Mouse (Mus musculus): ENCODE measurements around the gene Grtp1.

Gene Grtp1

DNA sequence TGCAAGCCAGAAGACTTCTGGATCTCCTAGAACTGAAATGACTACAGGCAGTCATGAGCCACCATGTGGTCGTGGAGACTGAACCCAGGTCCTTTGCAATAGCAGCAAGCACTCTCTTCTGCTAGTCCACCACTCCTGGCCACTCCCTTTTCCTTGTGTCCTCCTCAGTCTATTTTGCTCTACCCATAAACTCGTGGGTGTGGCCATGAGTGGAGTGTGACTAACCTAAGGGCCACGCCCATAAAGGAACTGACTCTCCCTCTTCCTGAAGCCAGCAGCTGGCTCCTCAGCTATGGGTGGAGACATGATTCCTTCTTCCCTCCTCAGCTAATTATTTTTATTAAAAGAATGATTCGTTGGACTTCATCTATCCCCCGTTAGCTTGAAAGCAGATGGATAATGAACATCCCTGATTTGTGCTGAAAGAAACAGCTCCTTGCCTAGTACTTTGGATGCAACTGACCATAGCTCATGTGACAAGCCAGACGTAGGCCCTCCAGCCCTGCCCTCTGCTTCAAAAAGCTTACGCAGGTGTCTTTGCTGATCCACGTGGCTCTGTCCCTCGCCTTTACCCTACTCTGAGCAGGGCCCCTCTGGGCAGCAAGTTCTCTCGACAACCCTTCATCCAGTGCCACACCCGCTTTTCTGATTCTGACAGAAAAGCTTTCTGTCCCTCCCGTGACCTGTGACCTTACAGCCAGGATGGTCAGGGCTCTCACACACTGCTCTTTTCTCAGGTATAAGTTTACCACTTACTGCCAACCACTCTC lies 4.1 kb upstream of the Grtp1 start:
- DNase-seq, result peak; percentile 48 to 71

DNA sequence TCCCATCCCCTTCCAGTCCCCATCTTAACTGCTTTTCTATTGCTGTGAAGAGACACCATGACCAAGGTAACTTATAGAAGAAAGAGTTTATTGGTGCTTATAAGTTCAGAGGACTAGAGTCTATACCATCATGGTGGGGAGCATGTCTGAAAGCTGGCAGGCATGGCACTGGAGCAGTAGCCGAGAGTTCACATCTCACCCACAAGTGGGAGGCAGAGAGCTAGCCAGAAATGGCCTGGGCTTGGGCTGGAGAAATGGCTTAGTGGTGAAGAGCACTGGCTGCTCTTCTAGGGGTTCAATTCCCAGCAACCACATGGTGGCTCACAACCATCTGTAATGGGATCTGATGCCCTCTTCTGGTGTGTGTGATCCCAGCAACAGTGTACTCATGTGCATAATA lies 3.1 kb upstream of the Grtp1 start:
- no peak for DNase-seq

DNA sequence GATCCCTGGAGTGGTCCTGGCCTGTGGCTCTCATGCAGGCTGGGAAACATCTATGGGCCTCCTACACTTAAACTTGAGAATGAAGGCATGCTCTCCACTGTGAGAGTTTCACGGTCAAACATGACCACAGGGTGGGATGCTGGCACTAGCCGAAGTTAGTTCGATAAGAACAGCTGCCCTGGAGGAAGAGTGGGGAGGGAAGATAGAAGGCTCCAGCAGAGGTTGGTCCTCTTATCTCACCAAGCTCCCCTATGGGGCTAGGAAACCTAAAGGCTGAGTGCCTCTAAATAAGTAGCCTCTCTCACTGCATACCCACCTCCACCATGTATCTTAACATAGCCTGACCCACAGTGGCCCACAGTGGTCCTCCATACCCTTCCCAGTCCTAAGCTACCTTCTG lies 2.4 kb upstream of the Grtp1 start:
- DNase-seq, result no peak

DNA sequence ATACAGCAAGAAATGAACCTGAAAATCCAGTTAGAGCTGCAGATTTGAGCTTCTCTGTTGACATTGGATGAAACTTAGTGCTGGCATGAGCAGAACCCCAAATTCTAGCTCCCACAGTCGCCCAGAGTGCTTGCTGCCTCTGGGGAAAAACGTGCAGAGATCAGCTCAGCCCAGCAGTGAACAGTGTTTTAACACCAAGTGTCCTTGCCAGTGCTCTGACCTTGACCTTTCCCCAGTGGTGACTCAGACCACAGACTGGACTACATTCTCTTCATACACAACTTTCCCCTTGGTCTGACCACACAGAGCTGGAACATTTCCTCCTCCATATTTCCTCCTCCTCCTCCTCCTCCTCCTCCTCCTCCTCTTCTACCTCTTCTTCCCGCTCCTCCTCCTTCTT lies 1.6 kb upstream of the Grtp1 start:
- no peak for DNase-seq

DNA sequence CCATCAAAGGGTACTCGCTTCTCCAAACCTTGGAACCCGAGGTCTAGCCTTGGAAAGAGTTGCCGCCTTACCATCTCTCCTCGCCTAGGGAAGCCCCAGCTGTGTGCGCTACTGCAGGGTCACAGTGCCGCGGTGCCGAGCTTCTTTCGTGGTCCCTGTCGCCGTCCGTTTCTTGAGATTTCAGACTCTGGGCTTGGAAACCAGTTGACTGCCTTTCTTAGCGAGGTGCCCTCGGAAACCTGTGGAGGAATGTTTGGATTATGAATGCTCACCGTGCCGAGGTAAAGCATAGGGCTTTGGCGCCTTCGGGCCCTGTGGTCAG lies 554 bp upstream of the Grtp1 start:
- no peak for DNase-seq

DNA sequence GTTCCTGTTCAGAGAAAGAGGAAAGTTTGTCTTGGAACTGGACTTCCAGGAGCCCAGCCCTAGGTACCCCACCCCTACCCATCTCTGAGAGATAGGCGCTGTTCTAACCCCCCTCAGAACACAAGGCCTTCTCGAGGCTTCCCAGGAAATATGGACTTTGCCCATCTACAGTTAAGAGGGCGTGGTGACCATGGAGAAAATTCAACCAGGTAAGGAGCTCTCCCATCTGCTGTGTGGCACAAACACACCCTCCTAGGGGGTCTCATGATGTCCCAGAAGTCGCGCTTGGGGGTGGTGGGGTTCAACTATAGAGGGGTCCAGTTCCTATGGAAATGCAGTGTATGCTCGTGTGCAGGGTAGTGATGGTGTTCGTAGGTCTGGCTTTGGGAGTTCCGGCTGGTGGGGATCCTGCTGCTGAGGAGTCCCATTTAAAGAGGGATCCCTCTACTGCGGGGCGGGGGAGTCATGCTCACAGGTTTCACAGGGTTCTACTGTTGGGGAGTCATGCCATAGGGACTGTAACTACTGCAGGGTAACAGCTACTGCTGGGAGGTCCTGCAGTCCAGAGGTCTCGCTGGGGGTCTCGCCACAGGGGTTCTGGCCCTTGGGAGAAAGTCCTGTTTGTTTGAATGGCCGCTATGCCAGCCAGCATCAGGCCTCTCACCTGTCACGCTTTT lies 897 bp downstream of the Grtp1 start:
- peak; percentile 53 to 75 for DNase-seq

DNA sequence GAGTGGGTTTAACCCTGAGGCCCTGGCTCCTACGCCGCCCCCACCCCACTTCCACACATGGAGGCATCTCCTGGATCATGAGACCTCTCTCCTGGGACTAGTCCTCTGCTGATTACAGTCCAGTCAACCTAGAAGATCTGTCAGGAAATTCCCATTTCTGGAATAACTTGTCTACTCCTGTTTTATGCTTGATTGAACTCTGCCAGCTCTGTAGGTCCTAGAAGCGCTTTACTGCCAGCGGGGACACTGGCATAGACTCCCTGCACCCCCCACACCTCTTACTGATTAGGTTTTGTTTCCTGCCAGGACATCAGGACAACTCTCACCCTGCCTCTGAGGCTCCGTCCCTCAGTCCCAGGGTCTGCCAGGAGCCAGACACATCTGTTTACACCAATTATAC lies 2.9 kb downstream of the Grtp1 start:
- no peak for DNase-seq

DNA sequence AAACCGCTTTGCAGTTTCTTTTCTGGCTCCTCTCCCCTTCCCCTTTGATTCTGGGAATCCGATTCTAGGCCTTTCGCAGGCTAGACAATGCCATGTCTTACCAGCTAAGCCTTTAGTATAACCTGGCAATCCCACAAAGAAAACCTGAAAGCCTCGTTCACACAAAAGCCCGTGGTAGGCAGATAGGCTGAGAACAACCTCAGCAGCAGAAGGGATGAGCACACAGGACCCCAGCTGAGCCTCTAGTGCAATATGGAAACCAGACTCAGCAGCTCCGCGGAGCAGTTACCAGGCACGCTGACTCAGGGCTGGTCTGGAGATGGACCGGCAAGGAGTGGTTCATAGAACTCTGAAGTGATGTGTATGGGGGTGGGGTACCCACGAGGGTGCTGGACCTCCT lies 5.6 kb downstream of the Grtp1 start:
- no peak for DNase-seq

DNA sequence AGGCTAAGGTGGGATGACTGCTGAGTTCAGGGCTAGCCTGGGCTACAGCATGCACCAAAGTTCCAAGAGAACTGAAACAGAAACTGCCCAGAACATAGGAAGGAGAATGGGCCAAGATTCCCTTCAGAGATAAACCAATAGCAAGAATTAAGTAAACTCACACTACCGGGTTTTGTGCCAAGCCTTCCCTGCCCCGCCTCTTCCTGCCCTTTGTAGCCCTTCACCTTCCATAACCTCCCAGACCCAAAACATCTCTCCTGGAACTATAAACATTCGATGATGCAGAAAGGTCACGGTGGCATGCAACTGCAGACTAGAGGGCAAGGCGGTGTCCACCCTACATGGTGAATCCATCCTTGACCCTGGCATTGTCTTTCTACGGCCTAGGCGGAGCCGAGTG lies 10.2 kb downstream of the Grtp1 start:
- no peak for DNase-seq

DNA sequence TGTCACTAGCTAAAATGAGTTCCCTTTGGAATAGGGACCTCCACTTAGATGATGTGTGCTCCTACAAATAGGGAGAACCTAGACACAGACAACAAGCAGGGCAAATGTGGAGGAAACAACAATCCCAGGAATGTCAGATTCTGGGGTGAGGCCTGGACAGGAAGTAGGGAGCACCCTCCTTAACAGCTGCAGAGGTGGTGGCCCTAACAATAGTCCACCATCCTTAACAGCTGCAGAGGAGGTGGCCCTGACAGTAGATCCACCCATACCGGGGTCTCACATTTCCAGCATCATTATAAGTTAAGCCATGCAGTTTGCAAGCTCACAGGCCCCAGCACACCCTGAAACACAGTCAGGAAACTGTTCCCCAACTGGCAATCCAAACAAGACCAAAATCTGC lies 11.6 kb downstream of the Grtp1 start:
- no peak for DNase-seq

DNA sequence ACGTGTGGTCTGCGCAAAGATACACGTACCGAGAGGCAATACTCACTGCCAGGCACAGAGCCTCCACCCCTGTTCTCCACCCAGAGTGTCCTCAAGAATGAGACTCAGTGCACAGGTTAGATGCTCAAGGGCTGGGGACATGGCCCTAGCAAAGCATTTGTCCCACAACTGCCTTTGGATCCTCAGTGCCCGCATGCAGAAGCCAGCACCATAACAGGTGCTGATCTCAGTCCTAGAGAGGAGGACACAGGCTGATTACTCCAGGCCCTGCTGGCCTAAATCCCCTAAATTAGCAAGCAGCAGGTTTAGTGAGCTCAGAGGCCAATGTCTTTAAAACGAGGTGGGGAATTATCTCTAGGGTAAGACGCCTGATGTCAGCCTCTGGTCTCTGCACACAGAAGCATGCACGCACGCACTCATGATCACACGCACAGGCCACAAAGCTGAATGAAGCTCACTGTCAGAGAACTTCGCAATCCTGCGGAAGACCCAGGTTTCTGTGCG lies 12.3 kb downstream of the Grtp1 start:
- no peak for DNase-seq

DNA sequence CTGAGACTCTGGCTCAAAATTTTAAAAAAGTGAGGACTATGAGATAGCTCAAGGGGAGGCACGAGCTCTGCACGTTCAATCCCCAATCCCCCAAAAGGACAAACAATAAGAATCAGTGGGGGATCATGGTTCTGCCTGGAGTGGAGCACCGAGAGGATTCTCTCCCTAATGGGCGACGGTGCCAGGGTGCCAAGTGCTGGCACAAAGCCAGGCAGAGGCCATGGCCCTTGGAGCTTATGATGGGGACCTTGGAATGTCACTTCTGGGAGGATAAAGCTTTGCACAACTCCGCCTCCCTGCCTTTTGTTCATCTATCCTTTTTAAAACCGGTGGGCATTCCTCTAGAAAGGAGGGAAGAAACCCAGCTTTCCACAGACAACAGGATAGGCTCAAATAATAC lies 12.8 kb downstream of the Grtp1 start:
- DNase-seq, result no peak

DNA sequence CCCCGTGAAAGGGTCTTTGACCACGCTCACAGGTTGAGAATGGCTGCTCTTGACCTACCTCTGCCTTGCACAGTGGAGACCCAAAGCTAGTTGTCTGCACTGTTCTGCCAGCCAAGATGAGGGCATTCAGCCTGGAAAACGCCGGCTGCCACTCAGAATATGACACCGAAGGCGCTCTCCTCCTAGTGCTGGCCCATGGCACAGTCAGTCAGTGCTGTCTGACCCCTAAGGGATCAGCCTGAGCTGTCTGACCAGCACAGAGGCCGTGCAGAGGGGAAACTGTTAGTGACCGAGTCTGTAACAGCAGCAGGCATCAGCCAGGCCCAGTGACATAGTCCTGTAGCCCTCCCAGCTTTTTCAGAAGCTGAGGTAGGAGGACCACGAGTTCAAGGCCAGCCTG lies 13.2 kb downstream of the Grtp1 start:
- DNase-seq, result no peak

DNA sequence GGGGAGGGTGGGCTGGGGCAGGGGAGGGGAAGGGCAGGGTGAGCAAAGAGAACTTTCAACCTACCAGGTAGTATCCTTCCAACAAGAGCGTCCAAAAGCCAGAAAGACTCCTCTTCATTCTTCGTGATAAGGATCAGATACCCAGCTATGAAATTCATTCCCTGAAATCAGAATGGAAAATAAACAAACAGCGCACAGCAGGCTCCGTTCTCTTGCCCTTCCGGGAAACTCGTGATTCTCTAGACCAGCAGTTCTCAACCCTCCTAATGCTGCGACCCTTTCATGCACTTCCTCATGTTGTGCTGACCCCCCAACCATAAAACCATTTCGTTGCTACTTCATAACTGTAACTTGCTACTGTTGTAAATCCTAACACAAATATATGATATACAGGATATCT lies 13.6 kb downstream of the Grtp1 start:
- no peak for DNase-seq

DNA sequence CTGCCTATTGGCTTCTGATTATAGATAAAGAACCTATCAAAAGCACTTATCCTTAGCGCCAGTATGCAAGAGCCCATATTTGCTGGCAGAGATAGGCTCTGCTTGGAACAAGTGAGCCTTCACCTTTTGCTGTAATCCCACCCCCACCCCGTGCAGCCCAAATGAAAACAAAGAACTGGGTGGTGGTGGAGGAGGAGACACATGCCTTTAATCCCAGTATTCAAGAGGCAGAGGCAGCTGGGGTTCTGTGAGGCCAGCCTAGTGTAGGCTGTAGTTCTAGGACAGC lies 18.8 kb downstream of the Grtp1 start:
- no peak for DNase-seq

DNA sequence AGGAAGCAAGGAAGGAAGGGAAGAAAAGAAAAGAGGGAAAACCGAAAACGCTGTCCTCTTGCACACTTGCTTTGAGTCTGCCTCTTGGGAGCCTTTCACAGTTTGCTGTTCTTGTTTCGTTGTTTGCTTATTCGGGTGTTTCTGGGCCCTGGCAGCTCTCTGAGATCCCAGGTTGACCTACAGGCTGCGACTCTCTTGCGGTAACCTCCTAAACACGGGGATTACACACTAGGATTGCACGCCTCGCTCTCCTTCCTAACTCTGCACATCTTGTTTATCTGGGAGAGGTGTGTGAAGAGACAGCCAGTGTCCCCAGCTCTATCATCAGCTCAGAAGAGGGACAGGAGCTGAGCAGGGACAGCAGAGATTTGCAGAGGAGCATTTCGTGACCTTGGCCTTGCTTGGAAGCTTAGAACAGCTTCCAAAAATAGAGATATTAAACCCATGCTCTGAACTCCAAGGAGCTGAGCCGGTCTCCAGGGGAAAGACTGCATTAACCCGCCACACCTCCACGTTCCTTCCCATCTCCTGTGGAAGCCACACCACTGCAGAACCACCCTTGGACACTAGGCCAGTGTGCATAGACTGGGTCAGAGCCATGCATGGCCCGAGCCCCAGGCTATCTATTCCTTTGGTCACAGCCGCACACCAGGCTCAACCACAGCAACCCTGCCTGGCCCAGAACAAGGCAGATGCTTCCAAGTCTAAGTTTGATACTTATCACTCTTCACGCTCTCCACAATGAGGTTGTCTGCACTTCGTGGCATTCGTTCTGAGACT lies 19.3 kb downstream of the Grtp1 start:
- no peak for DNase-seq

DNA sequence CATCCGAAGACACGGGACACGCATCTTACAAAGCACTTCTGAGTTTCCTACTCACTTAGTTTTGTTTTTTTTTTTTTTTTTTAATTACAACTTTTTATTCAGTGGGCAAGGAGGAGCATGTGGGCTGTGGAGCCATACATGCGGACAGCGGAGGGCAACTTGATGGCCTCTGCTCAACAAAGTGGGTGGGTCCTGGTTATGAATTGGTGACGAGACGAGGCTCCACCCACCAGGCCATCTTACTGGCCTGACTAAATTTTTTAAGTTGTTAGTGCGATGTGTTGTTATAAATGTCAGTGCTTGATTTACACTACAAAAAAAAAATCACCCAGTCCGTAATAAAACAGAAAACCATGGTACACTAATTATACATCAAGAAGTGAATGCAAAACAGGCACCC lies 20.0 kb downstream of the Grtp1 start:
- peak in 1 of 2 experiments; percentile 61 for DNase-seq

DNA sequence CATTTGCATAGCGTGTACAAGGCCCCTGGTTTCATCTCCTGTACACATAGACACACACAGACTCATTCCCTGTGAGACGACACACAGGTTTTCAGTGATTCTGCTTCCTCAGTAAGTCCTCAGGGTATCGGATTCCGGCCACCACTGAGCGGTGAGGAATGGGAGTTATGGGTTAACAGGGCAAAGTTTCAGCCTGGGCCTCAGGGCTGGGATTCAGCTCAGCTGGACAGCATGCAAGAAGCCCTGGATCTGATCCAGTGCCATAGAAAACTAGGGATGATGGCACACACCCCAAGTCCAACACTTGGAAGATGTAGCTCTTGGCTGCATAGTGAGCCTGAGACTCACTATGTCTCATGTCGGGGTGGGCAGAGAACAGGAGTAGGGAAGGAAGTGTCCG lies 20.5 kb downstream of the Grtp1 start:
- DNase-seq, result peak in 1 of 2 experiments; percentile 56

DNA sequence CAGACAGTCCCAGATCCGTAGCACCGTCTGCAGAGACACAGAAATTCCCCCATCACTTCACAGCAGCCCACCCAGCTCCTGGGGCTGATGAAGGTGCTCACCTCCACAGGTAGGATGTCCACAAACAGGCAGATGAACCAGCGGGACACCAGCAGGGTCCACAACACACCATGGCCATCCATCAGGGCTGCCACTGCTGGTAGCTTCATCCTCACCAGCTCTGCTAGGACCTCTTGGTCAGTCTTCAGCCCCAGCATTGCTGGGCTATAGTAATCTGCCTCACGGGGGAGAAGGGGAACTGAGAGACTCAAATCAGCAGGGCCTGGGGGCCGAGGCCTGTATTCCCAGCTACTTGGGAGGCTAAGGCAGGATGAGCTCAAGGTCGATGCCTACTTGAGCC lies 20.9 kb downstream of the Grtp1 start:
- no peak for DNase-seq

DNA sequence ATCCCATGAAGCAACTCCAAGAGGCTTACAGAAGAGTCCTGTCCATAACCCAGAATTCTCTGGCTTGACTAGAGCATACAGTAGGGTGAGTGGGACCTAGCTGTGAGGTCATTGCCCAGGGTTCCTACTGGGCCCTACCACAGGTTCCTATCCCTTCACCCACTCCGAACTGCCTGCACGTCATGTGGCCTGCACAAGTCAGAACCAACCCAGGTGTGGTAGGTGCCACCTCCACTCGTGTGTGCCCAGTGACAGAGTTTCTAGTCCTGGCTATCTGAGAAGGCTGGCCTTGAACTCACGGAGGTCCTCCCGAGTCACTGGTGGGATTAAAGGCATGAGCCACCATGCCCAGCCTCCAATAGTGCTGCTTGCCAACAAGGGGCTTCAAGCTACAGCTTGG lies 22.3 kb downstream of the Grtp1 start:
- no peak for DNase-seq

DNA sequence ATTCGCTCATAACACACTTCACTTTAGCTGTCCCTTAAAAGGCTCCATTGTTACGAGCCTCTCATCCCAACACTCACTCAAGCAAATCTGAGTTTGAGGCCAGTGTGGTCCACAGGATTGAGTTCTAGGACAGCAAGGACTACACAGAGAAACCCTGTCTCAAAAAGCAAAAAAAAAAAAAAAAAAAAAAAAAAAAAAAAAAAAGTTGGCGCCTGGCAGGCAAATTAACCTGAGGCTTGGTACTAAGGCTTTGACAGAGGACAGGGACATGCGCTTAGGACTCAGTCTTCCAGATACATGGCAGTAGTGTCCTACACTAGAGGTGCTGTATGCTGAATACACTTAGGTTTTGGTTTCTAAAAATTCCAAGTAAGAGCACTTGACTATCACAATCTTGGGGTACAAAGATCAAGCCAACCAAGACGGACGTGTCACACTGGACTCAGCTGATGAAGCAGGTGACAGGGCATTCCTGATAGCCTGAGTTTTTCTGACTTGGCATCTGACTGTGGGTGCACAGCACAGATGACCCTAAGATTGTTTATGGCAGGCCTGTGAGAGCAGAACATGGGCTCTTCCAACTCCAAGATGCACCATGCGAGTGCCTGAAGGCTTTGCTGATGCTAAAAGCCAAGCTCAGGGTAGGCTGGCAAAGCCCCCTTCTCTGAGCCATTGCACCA lies 23.1 kb downstream of the Grtp1 start:
- DNase-seq, result no peak

DNA sequence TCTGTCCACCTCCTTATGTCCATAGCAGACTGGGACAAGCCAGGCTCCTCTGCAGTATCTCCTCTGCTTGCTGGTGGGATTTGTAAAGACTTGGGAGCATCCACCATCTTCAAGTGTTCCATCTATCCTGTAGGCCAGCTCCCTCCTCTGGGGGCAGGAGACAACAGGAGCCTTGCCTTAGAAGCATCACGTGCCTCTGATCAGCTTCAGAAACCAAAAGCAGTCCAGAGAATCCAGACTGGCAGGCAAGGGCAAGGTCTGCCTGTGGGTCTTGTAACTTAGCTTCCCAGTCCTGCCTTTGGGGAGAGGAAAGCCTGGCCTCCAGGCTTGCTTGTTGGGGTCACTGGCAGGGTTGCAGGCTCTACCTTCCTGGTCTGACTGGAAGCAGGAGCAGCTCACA lies 24.8 kb downstream of the Grtp1 start:
- DNase-seq, result peak; percentile 25 to 58

DNA sequence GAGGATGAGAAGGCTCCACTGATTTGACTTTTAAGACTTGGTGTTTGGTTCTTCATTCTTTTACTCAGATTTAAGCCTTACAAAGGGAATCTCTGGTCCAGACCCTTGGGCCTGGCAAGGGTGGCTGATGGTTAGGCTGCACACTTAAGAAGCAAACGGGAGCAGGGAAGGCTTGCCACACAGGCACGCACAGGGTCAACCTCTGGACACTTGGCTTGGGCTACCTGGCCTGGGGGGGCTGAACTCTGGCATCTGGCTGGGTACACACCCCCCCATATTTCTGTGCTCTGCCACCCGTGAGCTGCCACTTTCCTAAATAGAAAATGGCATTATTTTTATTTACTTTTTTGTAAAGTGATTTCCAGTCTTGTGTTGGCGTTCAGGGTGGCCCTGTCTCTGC lies 25.6 kb downstream of the Grtp1 start:
- DNase-seq, result peak; percentile 47 to 78

DNA sequence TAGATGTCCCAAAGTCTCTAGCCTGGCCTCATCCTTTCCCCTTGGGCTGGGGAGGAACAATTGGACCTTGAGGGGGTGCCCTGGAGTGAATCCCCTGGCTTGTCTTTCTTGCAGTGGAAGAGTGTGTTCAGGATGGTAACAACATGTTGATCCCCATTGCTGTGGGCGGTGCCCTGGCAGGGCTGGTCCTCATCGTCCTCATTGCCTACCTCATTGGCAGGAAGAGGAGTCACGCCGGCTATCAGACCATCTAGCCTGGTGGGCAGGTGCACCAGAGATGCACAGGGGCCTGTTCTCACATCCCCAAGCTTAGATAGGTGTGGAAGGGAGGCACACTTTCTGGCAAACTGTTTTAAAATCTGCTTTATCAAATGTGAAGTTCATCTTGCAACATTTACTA lies 26.1 kb downstream of the Grtp1 start:
- DNase-seq, result no peak

Data from kidney, postnatal 25 days (tissue).